Mouse (Mus musculus): ENCODE measurements around the gene Igf2r.

GRCm38 (mm10) chr17:12791079-12791406 lies 21.6 kb upstream of the Igf2r start:
- TF ChIP-seq CTCF (IDR thresholded peaks at IDR 0.05; ENCODE audit: insufficient read depth, low read depth, low read length) (no peak), POLR2A (IDR thresholded peaks at IDR 0.05; ENCODE audit: insufficient read depth, low read depth, low read length) (no peak)

Measured in olfactory bulb, adult 2 months (tissue).